Comparison of ENCODE assay signal across 8 mouse cellular contexts in the genomic region with DNA sequence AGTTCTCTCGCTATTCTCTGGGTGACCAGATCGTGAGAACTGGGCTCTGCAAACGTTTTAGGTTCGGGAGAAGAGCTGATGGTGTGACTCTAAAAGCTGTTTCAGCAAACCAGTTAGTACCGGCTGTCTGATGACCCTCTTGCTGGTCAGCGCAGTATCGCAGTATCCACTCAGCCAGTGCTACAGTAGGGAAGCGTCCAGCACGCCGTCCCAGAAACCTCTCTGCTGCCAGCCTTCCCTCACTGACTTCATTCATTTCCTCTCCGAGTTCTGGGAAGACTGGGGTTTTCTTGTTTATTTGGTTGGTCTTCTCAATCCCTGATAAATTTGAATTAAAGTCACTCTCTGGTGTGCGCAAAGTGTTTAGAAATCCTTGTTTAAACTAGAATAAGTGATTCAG. TPM values are rescaled to one million over a fixed set of nuclear protein-coding genes. Genes with fewer than 3 reads are reported as not detected.
DNase-seq lines count a peak whose midpoint lies in the region; ATAC-seq and TF ChIP-seq lines count a peak whose summit lies in the region.

No protein-coding gene starts in this region.

- intact Hi-C loops in heart, postnatal 25 days (cut with DNase I): loop anchor here (5.0 kb wide), 1 partner anchor 45 kb away; a partner anchor contains a TSS

- DNase-seq in heart, postnatal 25 days (ENCODE audit: low spot score): peak; percentile 29
- DNase-seq in thymus, postnatal 0 days (ENCODE audit: low spot score): no peak
- no peak for DNase-seq in cerebellum, postnatal 36 days
- DNase-seq in gastrocnemius, adult 8-10 months (ENCODE audit: low spot score in 2 of 2): no peak
- DNase-seq in cerebellum, adult 8-10 months: no peak

- no peak for TF ChIP-seq CTCF in ES-Bruce4 (IDR thresholded peaks at IDR 0.05; ENCODE audit: low read depth, low read length)
- no peak for TF ChIP-seq CTCF in cortical plate, adult 2 months (IDR thresholded peaks at IDR 0.05; ENCODE audit: extremely low read depth, insufficient read depth, low read length)

- H3K4me1 ChIP-seq in ES-Bruce4 (ENCODE audit: control insufficient read depth, insufficient read depth, low read length): no peaks in the 10 kb centered on the region
- no peaks in the 10 kb centered on the region for H3K4me1 ChIP-seq in cortical plate, adult 2 months (ENCODE audit: control insufficient read depth, insufficient read depth, low read length)
- peaks cover 24% of the 10 kb centered on the region for H3K4me1 ChIP-seq in liver, embryonic 15.5 days (replicated peaks)

- TF ChIP-seq POLR2A in ES-Bruce4 (IDR thresholded peaks at IDR 0.05; ENCODE audit: insufficient read depth, low read length): no peak
- TF ChIP-seq POLR2A in cortical plate, adult 2 months (IDR thresholded peaks at IDR 0.05; ENCODE audit: extremely low read depth, insufficient read depth, low read length): no peak

- 58% methylated on average over 12 of the region's 12 CpGs for WGBS in liver, embryonic 15.5 days (ENCODE audit: insufficient replicate concordance)

- no peaks in the 10 kb centered on the region for H3K36me3 ChIP-seq in ES-Bruce4 (ENCODE audit: control insufficient read depth, insufficient read depth, low read length, poor library complexity, severe bottlenecking)
- no peaks in the 10 kb centered on the region for H3K36me3 ChIP-seq in liver, embryonic 15.5 days (replicated peaks)

- H3K27ac ChIP-seq in ES-Bruce4 (ENCODE audit: insufficient read depth, low read length): no peak overlapping the region
- H3K27ac ChIP-seq in cortical plate, adult 2 months (ENCODE audit: insufficient read depth, low read length): 0 out of 2 replicates have a peak overlapping the region, but pooled peaks have one; percentile 24
- peak overlapping the region; percentile 24 for H3K27ac ChIP-seq in liver, embryonic 15.5 days (replicated peaks)

- H3K4me2 ChIP-seq in liver, embryonic 15.5 days: no peak overlapping the region

- H3K27me3 ChIP-seq in ES-Bruce4 (ENCODE audit: control insufficient read depth, insufficient read depth, low read length, poor library complexity, severe bottlenecking): no peaks in the 10 kb centered on the region
- no peaks in the 10 kb centered on the region for H3K27me3 ChIP-seq in liver, embryonic 15.5 days

- H3K9ac ChIP-seq in ES-Bruce4 (ENCODE audit: low read depth, poor library complexity, severe bottlenecking): peak overlapping the region; percentile 13; the same call in 1 of the 2 replicates
- H3K9ac ChIP-seq in liver, embryonic 15.5 days: no peak overlapping the region

- TF ChIP-seq EP300 in ES-Bruce4 (IDR thresholded peaks at IDR 0.05; ENCODE audit: insufficient read depth, low read depth, low read length): no peak

- H3K9me3 ChIP-seq in ES-Bruce4 (replicated peaks; ENCODE audit: control insufficient read depth, insufficient read depth, low read length, poor library complexity, severe bottlenecking): no peaks in the 10 kb centered on the region
- H3K9me3 ChIP-seq in liver, embryonic 15.5 days (replicated peaks): no peaks in the 10 kb centered on the region

- no peak for ATAC-seq in liver, embryonic 15.5 days (ENCODE audit: insufficient read depth)

- no peak overlapping the region for H3K4me3 ChIP-seq in ES-Bruce4 (ENCODE audit: low read depth, low read length)
- H3K4me3 ChIP-seq in cortical plate, adult 2 months (ENCODE audit: insufficient read depth, low read length): no peak overlapping the region
- no peak overlapping the region for H3K4me3 ChIP-seq in liver, embryonic 15.5 days (replicated peaks)

RNA-seq across cellular contexts. Expression of a gene that starts 46.8 kb away (rescaled TPM):
- 181 and 185 TPM in 2 replicates for polyA plus RNA-seq in ES-Bruce4 (2011; ENCODE audit: insufficient read depth, insufficient read length, low read depth, missing spikeins)
- 51.4 and 52.9 TPM in 2 replicates for polyA plus RNA-seq in cortical plate, adult 2 months (2012; rRNA removed)
- total RNA-seq in heart, postnatal 25 days (2021): 10 to 100 TPM; 80.0 to 90.6 TPM
- 83.4 and 87.2 TPM in 2 replicates for polyA plus RNA-seq in liver, embryonic 15.5 days (2015; fragmentation: Nextera tagmentation; extraction: Ambion mirVana)
- 79.6 and 81.6 TPM in 2 replicates for polyA plus RNA-seq in thymus, postnatal 0 days (2015; fragmentation: Nextera tagmentation; extraction: Ambion mirVana)
- total RNA-seq in gastrocnemius, adult 8-10 months (2022): 10 to 100 TPM; 37.7 to 45.2 (median 39.7) TPM

RNA-seq across cellular contexts. Expression of a gene that starts 53.4 kb away (rescaled TPM):
- 37.5 and 41.5 TPM in 2 replicates for polyA plus RNA-seq in ES-Bruce4 (2011; ENCODE audit: insufficient read depth, insufficient read length, low read depth, missing spikeins)
- 75.3 and 76.7 TPM in 2 replicates for polyA plus RNA-seq in cortical plate, adult 2 months (2012; rRNA removed)
- 10 to 100 TPM; 50.2 to 53.3 TPM for total RNA-seq in heart, postnatal 25 days (2021)
- 26.2 and 28.3 TPM in 2 replicates for polyA plus RNA-seq in liver, embryonic 15.5 days (2015; fragmentation: Nextera tagmentation; extraction: Ambion mirVana)
- 41.5 and 42.7 TPM in 2 replicates for polyA plus RNA-seq in thymus, postnatal 0 days (2015; fragmentation: Nextera tagmentation; extraction: Ambion mirVana)
- total RNA-seq in gastrocnemius, adult 8-10 months (2022): 10 to 100 TPM; 17.4 to 25.8 (median 20.8) TPM
